Mouse (Mus musculus) adrenal gland, postnatal 25 days (tissue): ENCODE data around the gene Slc6a18. TPM values are rescaled to one million over a fixed set of nuclear protein-coding genes. Genes with fewer than 3 reads are reported as not detected.

Experiments used
- total RNA-seq: library from RNA; stranded (reverse); gene quantifications from 2 replicates; pipeline ENCODE4 v1.2.3, GENCODE M21; 2021

Slc6a18 gene
- total RNA-seq, 1 experiment from 2014 or later: not detected

Other genes with a start within 250 kb of the Slc6a18 start
- 12.7 and 20.9 TPM in 2 replicates for gene Lpcat1, start 210.8 kb downstream of the Slc6a18 start, total RNA-seq
- gene Slc6a3, start 141.3 kb downstream of the Slc6a18 start, total RNA-seq: 0.12 TPM in 1 of 2 replicates, not detected in the other
- 151 and 160 TPM in 2 replicates for gene Clptm1l, start 74.0 kb downstream of the Slc6a18 start, total RNA-seq
- 9.4 and 10.6 TPM in 2 replicates for gene Tert, start 51.1 kb downstream of the Slc6a18 start, total RNA-seq
- 0.24 and 0.36 TPM in 2 replicates for gene Slc6a19, start 26.8 kb upstream of the Slc6a18 start, total RNA-seq
- gene Slc12a7, start 55.1 kb upstream of the Slc6a18 start, total RNA-seq: 40.0 and 48.2 TPM in 2 replicates
- 1.2 and 1.8 TPM in 2 replicates for gene Nkd2, start 169.6 kb upstream of the Slc6a18 start, total RNA-seq